Mouse (Mus musculus) right cerebral cortex, postnatal 25 days (tissue): ENCODE measurements around the gene Spred2.

Experiments used
- DNase-seq: peaks from one replicate; pipeline ENCODE4 v3.0.0; 2022

Gene Spred2

DNA sequence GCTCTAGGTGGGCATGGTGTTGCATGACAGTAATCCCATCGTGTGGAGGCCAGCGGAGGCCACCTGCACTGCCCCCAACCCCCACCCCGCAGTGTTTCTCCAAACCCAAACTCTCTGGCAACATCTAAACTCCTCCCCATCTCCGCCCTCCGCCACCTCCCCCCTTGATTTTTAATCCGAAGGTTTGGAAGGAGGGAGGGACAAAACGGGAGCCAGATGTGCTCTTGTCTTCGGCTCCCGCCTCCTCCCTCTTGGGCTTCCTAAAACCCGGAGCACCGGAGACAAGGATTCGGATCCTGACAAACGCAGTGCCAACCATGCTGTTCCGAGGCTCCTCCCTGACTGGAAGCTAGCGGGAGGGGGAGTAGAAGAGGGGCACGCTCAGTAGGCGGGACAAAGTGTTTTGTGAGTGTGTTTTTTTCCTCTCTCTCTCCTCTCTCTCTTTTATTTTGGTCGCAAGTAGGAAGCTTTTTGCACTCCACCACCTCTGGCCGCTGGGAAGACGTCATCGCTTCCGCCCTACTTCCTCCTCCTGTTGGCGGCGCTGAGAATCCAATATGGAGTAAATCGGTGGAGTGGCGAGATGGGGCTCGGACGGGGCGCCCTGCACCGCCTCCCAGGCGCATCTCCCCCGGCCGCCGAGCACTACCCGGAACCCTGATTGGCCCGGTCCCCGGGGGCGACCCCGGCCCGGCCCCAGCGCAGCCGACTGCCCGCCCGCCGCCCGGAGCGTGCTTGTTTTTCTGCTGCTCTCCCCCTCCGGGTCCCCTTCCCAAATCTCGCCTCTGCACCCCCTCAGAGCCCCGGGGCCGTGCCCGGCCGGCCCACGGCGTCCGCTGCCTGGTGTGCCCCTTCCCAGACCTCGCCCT is at the start of gene Spred2:
Gene Spred2, plus strand, starts transcription at position 488 of the 869 bp plus-strand sequence.
- DNase-seq, result peak; percentile 89

GRCm38 (mm10) chr11:19875551-19875950 is 48.6 kb upstream of the Spred2 start:
- no peak for DNase-seq

DNA sequence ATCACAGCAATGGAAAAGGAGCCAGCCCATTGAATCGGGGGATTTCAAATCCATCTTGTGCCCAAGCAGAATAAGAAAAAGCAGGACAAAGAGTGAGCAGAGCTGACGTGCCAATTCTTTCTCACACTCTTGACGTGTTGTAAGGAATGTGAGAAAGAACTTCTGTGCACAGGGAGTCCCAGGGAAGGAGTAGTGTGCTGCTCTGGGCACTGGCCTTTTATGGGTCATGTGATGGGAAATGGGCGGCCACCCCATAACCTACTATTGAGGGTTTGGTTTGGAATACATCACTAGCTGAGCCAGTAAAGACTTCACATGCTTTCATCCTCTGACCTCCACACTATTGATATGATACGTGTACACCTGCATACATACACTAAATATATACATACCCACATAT is 48.2 kb upstream of the Spred2 start:
- DNase-seq, result no peak

- DNase-seq, result no peak
Observed at GRCm38 (mm10) chr11:19877239-19877915, 46.8 kb upstream of the Spred2 start.

DNA sequence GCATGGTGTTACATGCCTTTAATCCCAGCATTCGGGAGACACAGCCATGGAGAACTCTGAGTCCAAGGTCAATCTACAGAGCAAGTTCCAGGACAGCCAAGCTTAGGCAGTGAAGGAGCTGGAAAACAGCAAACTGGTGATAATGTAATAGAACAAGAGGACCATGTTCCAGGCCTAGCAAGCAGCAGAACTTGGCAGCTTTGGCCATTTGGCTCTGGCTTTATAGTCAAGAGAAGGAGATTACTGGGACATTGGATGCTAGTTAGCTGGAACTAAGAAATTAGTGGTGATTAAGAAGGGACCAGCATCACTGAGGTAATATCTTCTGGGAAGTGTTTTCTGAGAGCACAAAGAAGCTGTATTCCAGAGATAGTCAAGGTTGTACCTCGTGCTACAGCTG is 42.8 kb upstream of the Spred2 start:
- no peak for DNase-seq

DNA sequence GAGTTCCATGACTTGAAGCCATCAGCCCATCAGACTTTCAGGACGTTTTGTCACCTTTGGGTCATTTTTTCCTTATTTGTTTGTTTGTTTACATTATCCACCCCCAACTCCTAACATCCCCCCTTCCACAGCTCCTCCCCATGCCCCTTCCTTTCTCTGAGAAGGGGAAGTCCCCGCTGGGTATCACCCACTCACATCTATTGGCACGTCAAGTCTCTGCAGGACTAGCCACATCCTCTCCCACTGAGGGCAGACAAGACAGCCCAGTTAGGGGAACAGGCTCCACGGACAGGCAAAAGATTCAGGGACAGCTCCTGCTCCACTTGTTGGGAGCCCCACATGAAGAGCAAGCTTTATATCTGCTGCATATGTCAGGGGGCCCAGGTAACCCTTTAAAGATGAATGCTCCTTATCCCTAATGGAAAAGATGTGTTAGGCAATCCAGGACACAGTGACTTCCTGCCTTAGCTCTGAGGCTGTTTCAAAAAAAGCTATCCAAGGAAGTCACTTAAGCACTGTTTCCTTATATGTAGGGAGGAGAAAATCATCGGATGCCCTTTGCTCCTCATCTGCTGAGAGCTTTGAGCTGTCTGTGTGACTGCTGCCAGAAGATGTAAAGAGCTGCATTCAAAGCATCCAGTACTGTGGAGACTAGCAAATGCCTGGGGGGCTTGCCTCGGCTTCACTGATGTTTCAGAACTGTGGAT is 33.3 kb upstream of the Spred2 start:
- no peak for DNase-seq

DNA sequence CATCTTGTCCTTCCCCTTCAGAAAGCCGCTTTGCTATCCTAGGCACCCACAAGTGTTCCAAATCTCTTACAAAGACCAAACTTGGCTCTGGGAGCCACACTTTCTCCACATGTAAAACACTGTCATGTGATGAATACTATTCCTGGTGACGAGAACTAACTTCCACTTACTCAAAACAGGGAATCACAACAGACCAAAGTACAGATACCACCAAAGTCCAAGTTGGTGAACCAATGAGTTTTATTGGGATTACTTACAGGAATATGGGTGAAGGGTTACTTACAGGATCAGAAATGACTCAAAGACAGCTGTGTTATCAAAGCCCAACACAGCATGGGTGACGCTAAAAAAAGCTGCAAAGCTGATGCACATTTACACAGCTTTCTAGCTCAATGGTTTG is 30.9 kb upstream of the Spred2 start:
- no peak for DNase-seq

GRCm38 (mm10) chr11:19899621-19900020 is 24.6 kb upstream of the Spred2 start:
- DNase-seq, result peak; percentile 84

GRCm38 (mm10) chr11:19900712-19901111 is 23.5 kb upstream of the Spred2 start:
- no peak for DNase-seq

- DNase-seq, result no peak
Observed at GRCm38 (mm10) chr11:19911216-19911615, 13.0 kb upstream of the Spred2 start.

DNA sequence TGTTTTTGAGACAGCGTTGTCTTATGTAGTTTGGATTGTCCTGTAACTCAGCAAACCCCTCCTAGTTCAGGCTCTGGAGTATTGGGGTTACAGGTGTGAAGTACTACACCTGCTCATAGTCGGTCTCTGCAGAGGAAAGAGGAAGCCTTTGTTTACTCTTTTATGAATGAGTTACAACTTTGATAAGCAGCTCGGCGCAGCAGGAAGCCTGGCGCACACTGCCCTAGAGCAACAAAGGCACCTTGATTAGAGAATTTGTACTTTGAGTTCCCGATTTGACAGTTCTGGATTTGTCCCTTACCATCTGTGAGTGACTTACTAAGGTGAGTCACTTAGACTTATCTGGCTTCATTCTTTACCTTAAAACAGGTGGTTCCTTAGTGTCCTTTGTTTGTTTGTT is 12.0 kb upstream of the Spred2 start:
- DNase-seq, result no peak

- DNase-seq, result no peak
Observed at GRCm38 (mm10) chr11:19912661-19913060, 11.5 kb upstream of the Spred2 start.

DNA sequence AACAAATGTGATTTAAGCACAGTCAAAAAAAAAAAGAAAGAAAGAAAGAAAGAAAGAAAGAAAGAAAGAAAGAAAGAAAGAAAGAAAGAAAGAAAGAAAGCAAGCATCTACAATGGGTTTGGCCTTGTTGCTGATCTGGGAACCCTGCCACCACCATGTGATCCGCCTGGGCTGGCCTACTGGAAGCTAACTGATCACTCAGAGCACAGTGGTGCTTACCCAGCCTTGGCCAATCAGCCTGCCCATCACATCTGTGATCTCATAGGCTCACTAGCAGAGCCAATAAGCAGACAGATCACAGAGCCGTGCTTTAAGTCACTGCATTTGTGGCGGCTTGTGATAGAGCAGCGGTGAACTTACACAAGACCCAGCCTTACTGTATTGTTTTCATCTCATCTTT is 10.4 kb upstream of the Spred2 start:
- DNase-seq, result no peak

- DNase-seq, result no peak
Observed at GRCm38 (mm10) chr11:19917381-19918245, 6.6 kb upstream of the Spred2 start.

GRCm38 (mm10) chr11:19918246-19918540 is 6.0 kb upstream of the Spred2 start:
- DNase-seq, result no peak

DNA sequence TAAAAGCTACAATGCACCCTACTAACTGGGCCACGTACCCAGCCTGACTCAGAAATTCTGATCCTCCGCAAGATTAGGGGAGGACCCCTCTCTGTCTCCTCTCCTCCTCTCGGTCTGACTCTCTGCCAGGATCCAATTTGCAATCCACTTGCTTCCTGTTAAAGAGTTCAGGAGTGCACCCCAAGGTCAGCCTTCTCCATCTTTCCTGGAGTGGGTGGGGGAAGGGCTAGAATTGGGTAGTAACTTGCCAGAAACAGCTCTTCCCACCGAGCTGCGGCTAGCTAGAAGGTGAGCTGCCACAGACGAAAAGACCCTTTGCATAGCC is 4.8 kb upstream of the Spred2 start:
- DNase-seq, result no peak

DNA sequence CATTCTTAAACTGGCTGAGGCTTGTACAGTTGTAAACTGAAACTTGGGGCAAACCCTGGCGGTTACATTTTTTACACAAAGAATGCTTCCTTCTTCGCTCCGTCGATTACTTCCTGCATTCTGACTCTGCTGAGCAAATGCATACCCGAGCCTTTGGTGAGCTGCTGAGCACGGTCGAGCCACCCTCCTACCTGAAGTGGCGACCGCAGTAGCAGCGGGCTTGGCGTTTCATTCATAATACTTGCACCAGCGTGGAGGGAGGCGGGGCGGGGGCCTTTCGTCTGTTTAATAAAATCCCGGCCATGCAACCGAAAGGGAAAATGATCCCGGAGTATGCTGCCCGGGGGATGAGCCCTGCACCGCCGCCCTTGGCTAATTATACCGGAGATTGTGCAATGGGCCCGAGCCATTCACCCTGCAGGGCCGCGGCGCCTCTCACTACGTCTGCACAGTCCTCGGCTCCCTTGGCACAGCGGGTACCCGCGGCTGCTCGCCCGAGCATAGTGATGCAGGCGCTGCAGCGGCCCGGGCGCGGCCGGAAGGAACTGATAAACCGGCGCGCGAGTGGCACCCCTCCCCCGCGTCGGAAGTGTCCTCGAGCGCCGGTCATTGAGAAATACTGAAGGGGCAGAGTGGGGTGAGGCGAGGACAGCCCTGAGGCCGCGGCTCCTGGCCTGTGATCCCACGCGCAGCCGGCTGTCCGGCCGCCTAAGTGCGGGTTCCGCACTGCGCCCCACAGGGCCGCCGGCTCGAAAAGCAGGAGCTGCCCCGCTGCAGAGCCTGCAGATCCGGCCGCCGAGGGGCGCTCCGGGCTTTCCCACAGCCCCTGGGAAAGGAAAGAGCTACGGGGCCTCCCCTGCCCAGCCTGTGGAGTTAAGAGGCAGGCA is 4.1 kb upstream of the Spred2 start:
- peak; percentile 83 for DNase-seq

DNA sequence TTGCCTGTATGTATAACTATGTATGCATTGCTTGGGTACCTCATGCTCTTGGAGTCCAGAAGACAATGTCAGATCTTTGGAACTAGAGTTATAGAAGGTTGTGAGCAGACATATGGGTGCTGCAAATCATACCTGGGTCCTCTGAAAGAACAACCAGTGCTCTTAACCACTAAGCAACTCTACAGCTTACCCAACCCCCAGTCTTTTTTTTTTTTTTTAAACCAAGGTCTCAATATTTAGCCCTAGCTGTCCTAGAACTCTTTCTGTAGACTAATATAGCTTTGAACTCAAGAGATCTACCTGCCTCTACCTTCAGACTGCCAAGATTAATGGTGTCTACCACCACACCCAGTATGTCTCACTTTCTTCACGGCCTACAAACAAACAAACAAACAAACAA is 2.5 kb upstream of the Spred2 start:
- no peak for DNase-seq

DNA sequence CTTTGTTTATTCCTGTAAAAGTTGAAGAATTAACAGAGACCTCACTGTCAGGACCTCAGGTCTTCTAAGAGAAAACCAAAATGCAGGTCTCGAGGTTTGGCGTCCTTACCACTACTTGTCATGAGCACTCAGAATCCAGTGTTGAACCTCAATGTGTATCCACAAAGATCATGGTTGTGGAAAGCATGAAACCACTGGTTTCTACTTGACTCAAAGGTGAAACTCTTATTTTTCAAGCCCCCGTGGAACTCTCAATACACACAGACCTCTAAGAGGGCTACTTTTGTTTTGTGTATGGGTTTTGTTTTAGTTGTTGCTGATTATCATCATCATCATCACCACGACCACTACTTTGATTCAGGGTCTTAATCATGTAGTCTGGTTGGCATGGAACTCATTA is 2.0 kb upstream of the Spred2 start:
- DNase-seq, result no peak

- peak; percentile 36 for DNase-seq
Observed at GRCm38 (mm10) chr11:19924757-19925148, 578 bp downstream of the Spred2 start.

DNA sequence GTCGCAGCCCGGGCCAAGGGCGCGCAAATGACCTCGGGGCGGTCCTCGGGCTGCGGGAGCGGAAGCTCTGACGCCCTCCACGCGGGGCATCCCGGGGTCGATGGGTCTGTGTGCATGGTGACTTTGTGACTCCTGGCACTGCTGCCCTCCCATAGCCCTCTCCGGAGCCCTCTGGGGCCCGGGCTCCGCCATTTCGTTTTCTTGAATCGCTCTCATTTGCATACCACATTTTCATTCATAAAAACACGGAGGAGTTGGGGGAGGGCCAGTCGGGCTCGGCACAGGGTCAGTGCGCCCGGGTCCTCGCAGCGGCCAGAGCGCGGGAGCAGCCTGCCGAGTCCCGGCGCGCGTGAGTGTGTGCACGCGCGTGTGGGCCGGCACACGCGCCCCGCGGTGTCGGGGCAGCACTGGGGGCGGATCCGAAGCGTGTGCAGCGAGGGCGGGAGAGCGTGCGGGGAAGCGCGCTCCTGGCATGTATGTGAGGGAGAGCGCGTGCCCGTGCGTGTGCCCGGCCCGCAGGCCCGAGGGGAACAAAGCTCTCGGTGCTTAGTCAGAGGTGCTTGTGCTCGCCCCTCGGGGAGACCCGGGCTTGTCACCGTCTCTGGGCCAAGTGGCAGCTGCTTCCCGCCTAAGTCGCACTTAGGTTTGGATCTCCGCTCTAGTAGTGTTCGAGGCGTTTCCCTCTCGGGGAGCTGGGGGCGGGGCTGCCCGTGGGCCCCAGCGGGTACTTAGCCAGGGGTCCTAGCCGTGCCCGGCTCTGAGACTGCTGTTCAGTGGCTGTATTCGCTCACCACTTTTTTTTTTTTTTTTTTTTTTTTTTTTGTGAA is 1.2 kb downstream of the Spred2 start:
- DNase-seq, result peak; percentile 82
